Mouse (Mus musculus): Measurements from ENCODE around the gene Olfr750. TPM values are rescaled to one million over a fixed set of nuclear protein-coding genes. Genes with fewer than 3 reads are reported as not detected.

Olfr750 gene
- polyA plus RNA-seq, 1 experiment from 2014 or later = not detected

DNA sequence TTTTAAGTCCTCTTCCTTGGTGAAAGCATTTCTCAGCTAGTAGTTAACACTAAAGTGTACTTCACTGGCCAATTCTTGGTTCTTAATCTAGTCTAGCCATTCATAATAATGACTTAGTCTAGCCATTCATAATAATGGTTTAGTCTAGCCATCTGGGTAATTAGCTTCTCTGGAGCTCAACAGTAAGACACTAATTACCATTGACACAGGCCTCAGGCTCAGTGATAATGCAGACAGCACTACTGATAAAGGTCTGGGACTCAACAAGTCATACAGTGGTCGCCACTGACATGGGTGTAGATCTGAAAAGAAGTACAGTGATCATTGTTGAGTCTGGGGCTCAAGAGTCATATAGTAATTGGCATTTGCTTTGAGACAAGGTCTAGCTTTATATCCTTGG, 49.4 kb downstream of the Olfr750 start:
- Histone ChIP-seq H3K4me1 (replicated peaks; ENCODE audit: control insufficient read depth, insufficient read depth) (no peaks in the 10 kb centered on the region), H3K4me3 (ENCODE audit: low read depth, low read length) (no peak overlapping the region), H3K36me3 (ENCODE audit: control insufficient read depth, insufficient read depth, low read length) (no peaks in the 10 kb centered on the region), H3K9me3 (ENCODE audit: control insufficient read depth, low read length) (no peaks in the 10 kb centered on the region), H3K27me3 (ENCODE audit: control insufficient read depth, insufficient read depth, low read length) (no peaks in the 10 kb centered on the region), H3K27ac (replicated peaks) (no peak overlapping the region), H3K4me2 (replicated peaks; ENCODE audit: low read depth) (no peak overlapping the region), H3K9ac (ENCODE audit: low read length) (no peak overlapping the region)
- DNase-seq (ENCODE audit: low spot score) = no peak
- ATAC-seq (ENCODE audit: low FRiP score, low TSS enrichment) = no peak
- 81% methylated on average over 1 of the region's 1 CpGs for WGBS
- TF ChIP-seq CTCF (IDR thresholded peaks at IDR 0.05; ENCODE audit: low read depth) = no peak
- TF ChIP-seq EP300 (optimal IDR thresholded peaks at IDR 0.05) = no peak

DNA sequence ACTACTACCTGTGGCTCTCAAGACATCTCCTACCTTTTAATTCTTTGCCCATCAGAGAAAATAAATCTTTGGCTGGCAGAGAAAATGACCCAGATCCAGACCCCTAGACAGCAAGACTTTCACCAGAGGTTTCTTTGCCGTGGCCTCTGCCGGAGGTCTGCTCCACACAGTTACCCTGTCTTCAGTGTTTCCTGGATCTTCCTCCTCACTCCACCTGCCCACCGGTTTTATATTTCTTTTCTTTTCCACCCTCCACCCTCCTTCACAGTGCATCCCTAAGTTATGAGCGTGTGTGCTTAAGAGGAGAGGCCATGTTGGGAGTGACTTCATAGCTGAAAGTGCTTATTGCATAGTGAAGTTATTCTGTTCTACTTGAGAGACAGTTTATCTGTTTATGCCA, 50.8 kb downstream of the Olfr750 start:
- H3K9me3 ChIP-seq (ENCODE audit: control insufficient read depth, low read length) = no peaks in the 10 kb centered on the region
- no peak overlapping the region for H3K9ac ChIP-seq (ENCODE audit: low read length)
- TF ChIP-seq EP300 (optimal IDR thresholded peaks at IDR 0.05) = no peak
- TF ChIP-seq CTCF (IDR thresholded peaks at IDR 0.05; ENCODE audit: low read depth) = no peak
- H3K36me3 ChIP-seq (ENCODE audit: control insufficient read depth, insufficient read depth, low read length) = no peaks in the 10 kb centered on the region
- DNase-seq (ENCODE audit: low spot score) (no peak), ATAC-seq (ENCODE audit: low FRiP score, low TSS enrichment) (no peak)
- H3K4me3 ChIP-seq (ENCODE audit: low read depth, low read length) = no peak overlapping the region
- no peak overlapping the region for H3K4me2 ChIP-seq (replicated peaks; ENCODE audit: low read depth)
- whole genome bisulfite sequencing = 75% methylated on average over 4 of the region's 4 CpGs
- H3K4me1 ChIP-seq (replicated peaks; ENCODE audit: control insufficient read depth, insufficient read depth) = no peaks in the 10 kb centered on the region
- no peaks in the 10 kb centered on the region for H3K27me3 ChIP-seq (ENCODE audit: control insufficient read depth, insufficient read depth, low read length)
- H3K27ac ChIP-seq (replicated peaks) = no peak overlapping the region

GRCm38 (mm10) chr14:51017256-51017655, 57.0 kb downstream of the Olfr750 start:
- no peaks in the 10 kb centered on the region for H3K27me3 ChIP-seq (ENCODE audit: control insufficient read depth, insufficient read depth, low read length)
- no peaks in the 10 kb centered on the region for H3K9me3 ChIP-seq (ENCODE audit: control insufficient read depth, low read length)
- ATAC-seq (ENCODE audit: low FRiP score, low TSS enrichment) = no peak
- no peaks in the 10 kb centered on the region for H3K36me3 ChIP-seq (ENCODE audit: control insufficient read depth, insufficient read depth, low read length)
- no peak overlapping the region for H3K27ac ChIP-seq (replicated peaks)
- no peak for DNase-seq (ENCODE audit: low spot score)
- no peaks in the 10 kb centered on the region for H3K4me1 ChIP-seq (replicated peaks; ENCODE audit: control insufficient read depth, insufficient read depth)
- no peak for TF ChIP-seq EP300 (optimal IDR thresholded peaks at IDR 0.05)
- no peak for TF ChIP-seq CTCF (IDR thresholded peaks at IDR 0.05; ENCODE audit: low read depth)
- 55% methylated on average over 3 of the region's 3 CpGs for WGBS
- H3K9ac ChIP-seq (ENCODE audit: low read length) = no peak overlapping the region
- no peak overlapping the region for H3K4me2 ChIP-seq (replicated peaks; ENCODE audit: low read depth)
- no peak overlapping the region for H3K4me3 ChIP-seq (ENCODE audit: low read depth, low read length)

Other genes with a start within 250 kb of the Olfr750 start
- gene Tep1, start 203.9 kb downstream of the Olfr750 start, polyA plus RNA-seq (2015; fragmentation: Nextera tagmentation; extraction: Ambion mirVana) = 6.2 and 7.8 TPM in 2 replicates
- gene Klhl33, start 176.9 kb downstream of the Olfr750 start, polyA plus RNA-seq (2015; fragmentation: Nextera tagmentation; extraction: Ambion mirVana) = 0.31 and 0.33 TPM in 2 replicates
- 69.4 and 71.7 TPM in 2 replicates for gene Osgep, start 149.5 kb downstream of the Olfr750 start, polyA plus RNA-seq (2015; fragmentation: Nextera tagmentation; extraction: Ambion mirVana)
- gene Apex1, start 149.5 kb downstream of the Olfr750 start, polyA plus RNA-seq (2015; fragmentation: Nextera tagmentation; extraction: Ambion mirVana) = 92.1 and 100.0 TPM in 2 replicates
- 38.3 and 42.7 TPM in 2 replicates for gene Pip4p1, start 143.6 kb downstream of the Olfr750 start, polyA plus RNA-seq (2015; fragmentation: Nextera tagmentation; extraction: Ambion mirVana)
- gene Pnp, start 143.4 kb downstream of the Olfr750 start, polyA plus RNA-seq (2015; fragmentation: Nextera tagmentation; extraction: Ambion mirVana) = 44.7 and 48.6 TPM in 2 replicates
- not detected in 2 replicates for gene Gm49342, start 129.9 kb downstream of the Olfr750 start, polyA plus RNA-seq (2015; fragmentation: Nextera tagmentation; extraction: Ambion mirVana)
- gene Pnp2, start 118.4 kb downstream of the Olfr750 start, polyA plus RNA-seq (2015; fragmentation: Nextera tagmentation; extraction: Ambion mirVana) = 0.33 and 0.40 TPM in 2 replicates
- 0.11 and 0.23 TPM in 2 replicates for gene Rnase10, start 66.7 kb downstream of the Olfr750 start, polyA plus RNA-seq (2015; fragmentation: Nextera tagmentation; extraction: Ambion mirVana)
- gene Rnase9, start 32.6 kb downstream of the Olfr750 start, polyA plus RNA-seq (2015; fragmentation: Nextera tagmentation; extraction: Ambion mirVana) = not detected in 2 replicates
- not detected in 2 replicates for gene Rnase11, start 24.3 kb downstream of the Olfr750 start, polyA plus RNA-seq (2015; fragmentation: Nextera tagmentation; extraction: Ambion mirVana)
- gene Rnase12, start 16.8 kb downstream of the Olfr750 start, polyA plus RNA-seq (2015; fragmentation: Nextera tagmentation; extraction: Ambion mirVana) = 0.52 and 0.57 TPM in 2 replicates
- 152 and 157 TPM in 2 replicates for gene Rnase4, start 16.6 kb upstream of the Olfr750 start, polyA plus RNA-seq (2015; fragmentation: Nextera tagmentation; extraction: Ambion mirVana)
- 27.7 and 29.5 TPM in 2 replicates for gene Ang, start 16.7 kb upstream of the Olfr750 start, polyA plus RNA-seq (2015; fragmentation: Nextera tagmentation; extraction: Ambion mirVana)
- gene Eddm3b, start 40.0 kb upstream of the Olfr750 start, polyA plus RNA-seq (2015; fragmentation: Nextera tagmentation; extraction: Ambion mirVana) = not detected in 2 replicates
- 1.2 and 1.3 TPM in 2 replicates for gene Rnase6, start 49.5 kb upstream of the Olfr750 start, polyA plus RNA-seq (2015; fragmentation: Nextera tagmentation; extraction: Ambion mirVana)
- 21.1 and 24.2 TPM in 2 replicates for gene Rnase1, start 72.3 kb upstream of the Olfr750 start, polyA plus RNA-seq (2015; fragmentation: Nextera tagmentation; extraction: Ambion mirVana)
- gene Rnase2b, start 87.8 kb upstream of the Olfr750 start, polyA plus RNA-seq (2015; fragmentation: Nextera tagmentation; extraction: Ambion mirVana) = 0.31 and 0.39 TPM in 2 replicates
- gene Ang2, start 124.7 kb upstream of the Olfr750 start, polyA plus RNA-seq (2015; fragmentation: Nextera tagmentation; extraction: Ambion mirVana) = 0.46 and 0.76 TPM in 2 replicates
- gene Ear14, start 129.0 kb upstream of the Olfr750 start, polyA plus RNA-seq (2015; fragmentation: Nextera tagmentation; extraction: Ambion mirVana) = not detected in 2 replicates
- not detected in 2 replicates for gene Rnase2a, start 181.7 kb upstream of the Olfr750 start, polyA plus RNA-seq (2015; fragmentation: Nextera tagmentation; extraction: Ambion mirVana)

Measured in stomach, postnatal 0 days (tissue).